Mouse (Mus musculus) kidney, adult 2 months (tissue): ENCODE results near the gene Aspdh.

Experiments
- CTCF ChIP-seq: fragments of 200-500 bp; conservative IDR thresholded peaks from 2 replicates; pipeline ENCODE4 v1.5.1; 2011; ENCODE audit warnings: low read depth, mild to moderate bottlenecking, control low read depth, low read length, moderate library complexity, mixed read lengths; ENCODE audit not compliant: insufficient read depth, insufficient read length
- POLR2A ChIP-seq: fragments of 200-500 bp; IDR thresholded peaks from one replicate; pipeline ENCODE4 v1.6.1; 2011; ENCODE audit warnings: low read depth, low read length, control low read depth

DNA sequence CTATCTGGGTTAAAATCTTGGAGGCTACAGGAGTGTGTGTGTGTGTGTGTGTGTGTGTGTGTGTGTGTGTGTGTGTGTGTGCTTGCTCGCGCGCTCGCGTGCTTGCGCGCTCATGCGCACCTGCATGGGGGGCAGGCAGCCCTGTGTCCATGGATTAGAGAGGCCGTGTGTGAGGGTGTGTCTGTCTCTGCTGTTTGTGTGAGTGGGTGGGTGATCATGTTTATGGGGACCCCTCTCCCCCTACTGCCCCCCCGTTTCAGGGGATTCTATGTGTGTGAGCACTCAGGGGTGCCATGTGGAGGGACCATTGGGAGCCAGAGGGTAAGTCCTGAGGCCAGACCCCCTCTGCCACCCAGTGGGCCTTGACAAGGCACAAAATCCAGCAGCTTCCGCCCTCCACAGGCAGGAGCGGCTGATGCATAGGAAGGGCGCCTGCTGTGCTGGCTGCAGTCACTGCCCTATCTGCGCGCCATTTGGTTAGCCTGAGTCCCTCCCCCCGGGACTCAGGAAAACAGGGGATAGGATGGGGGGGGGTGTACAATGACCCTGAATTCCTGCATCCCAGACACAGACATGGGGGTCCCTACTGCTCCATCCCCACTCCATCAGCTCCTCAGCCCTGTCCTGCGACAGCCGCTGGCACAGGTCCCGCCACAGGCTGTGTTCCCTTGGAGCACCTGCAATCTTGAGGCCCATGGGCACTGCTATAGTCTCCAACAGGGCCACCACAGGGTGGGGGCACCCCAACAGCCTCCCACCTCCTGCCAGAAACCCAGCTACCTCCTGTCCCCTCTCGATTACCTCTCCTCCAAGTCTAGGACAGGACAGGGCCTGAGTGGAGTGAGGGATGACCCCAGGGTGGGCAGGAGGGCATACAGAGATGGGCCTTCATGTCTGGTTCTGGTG, 21.7 kb upstream of the Aspdh start:
- no peak for TF ChIP-seq CTCF
- TF ChIP-seq POLR2A: no peak
